Mouse (Mus musculus) G1E-ER4 (cell line): ENCODE results near the gene Apobr. TPM values are rescaled to one million over a fixed set of nuclear protein-coding genes. Genes with fewer than 3 reads are reported as not detected.

Experiments
- GATA1 ChIP-seq: IDR thresholded peaks from one replicate; pipeline ENCODE4 v1.8.0; 2012; ENCODE audit warnings: low read length, inconsistent platforms
- polyA plus RNA-seq: library from polyadenylated mRNA; stranded (reverse); fragments of >175 nt; gene quantifications from 2 replicates; pipeline ENCODE4 v1.2.3, GENCODE M21; 2012

Gene Apobr
- polyA plus RNA-seq, 1 experiment = 0.21 TPM

DNA sequence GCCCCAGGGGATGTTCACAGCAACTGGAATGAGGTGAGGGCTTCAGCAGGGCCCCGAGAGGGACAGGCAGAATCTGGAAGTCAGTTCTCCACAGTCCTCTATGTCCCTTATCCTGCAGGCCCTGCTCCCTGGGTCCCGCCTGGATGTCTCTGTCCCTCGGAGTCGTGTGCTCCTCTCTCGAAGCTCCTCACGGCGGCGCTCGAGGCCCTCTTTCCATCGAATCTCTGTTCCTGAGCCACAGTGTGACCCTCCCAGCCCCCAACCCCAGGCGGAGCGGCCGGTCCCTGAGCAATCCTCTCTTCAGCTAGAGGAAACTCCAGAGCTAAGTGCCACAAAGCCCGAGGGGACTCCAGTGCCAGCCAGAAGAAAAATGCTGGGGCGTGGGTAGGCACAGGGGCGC, 3.0 kb downstream of the Apobr start:
- TF ChIP-seq GATA1 = no peak

DNA sequence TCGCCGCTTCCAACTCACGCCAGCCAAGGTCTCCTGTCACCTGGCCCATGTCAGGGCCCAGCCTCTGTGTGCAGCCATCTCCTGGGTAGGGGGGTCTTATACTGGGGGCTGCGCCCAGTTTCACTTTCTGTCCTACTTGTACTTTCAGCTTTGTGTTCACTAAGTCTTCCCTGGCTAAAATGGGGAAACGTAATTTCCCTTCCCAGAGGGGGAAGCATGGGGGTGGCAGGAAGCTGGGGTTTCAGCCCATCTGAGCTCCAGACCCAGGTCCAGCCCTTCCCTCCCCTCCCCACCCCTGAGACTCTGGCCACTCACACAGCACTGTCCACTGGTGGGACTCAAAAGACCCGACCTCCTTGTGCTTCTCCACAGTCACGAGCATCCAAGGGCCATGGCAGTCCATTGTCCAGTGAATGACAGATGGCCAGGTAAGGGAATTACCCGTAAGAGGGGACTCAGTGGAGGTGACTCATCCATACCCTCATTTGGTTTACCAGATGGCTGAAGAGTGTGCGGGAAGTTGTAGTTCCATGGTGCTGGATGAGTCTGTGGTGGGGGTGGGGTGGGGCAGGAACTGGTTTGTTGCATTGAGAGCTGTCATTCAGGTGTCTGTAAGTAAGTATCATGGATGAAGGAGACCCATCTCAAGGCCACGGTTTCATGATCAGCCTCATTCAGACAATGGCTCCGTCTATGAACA, 10.3 kb downstream of the Apobr start, which contains the start of gene Il27:
Gene Il27 (minus strand): TSS at position 80 of the 700 bp plus-strand sequence.
- TF ChIP-seq GATA1 = no peak

DNA sequence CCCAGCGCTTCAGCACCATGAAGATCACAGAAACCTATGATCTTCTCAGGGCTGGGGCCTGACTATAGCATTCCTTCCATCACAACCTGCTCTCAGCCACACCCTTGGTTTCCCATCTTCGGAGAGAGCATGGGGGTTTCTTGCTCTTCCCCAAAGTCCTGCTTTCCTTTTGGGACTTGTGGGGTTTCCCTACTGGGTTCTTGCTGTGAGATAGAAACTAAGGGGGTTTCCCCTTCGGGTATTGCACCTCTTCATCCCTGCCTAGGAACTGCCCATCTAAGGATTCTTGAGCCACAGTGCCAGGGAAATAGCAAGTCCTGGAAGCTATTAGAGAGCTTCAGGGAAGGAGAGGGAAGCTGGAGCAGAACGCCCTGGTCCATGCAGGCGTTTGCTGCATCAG, 11.1 kb downstream of the Apobr start:
- no peak for TF ChIP-seq GATA1

DNA sequence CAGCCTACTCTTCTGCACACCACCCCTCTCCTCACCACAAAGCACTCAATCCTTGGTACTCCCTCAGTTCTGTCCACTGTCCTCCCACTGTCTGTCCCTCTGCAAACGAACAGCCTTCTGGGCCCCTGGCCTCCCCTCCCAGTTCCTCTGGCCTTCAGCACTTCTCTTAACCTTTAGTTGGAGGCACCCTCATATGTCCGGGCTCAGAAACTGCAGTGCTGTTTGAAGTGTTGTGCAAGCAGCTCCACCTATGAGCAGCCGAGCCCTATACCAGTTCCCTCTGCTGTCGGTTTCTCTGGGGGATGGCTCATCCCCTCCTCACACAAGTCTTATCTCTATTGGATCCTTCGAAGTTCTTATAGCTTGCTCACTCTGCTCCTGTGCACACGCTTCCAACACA, 11.7 kb downstream of the Apobr start:
- no peak for TF ChIP-seq GATA1

DNA sequence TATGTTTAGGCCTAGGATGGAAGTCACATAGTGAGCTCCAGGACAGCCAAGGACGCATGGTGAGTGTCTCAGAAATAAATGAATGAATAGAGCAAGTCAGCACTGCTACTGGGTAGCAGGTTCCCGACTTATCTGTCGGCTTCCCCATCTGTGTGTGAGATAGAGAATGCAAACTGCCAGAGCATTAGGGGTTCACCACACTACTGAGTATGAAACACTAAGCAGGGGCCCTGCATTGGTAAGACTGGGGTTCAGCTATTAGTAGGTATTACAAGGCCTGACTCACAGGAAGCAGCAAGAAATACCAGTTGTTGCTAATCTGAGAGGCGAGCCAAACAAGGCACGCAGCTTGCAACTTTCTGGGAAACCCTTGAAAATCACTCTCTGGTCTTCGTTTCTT, 14.2 kb downstream of the Apobr start:
- TF ChIP-seq GATA1 = no peak

DNA sequence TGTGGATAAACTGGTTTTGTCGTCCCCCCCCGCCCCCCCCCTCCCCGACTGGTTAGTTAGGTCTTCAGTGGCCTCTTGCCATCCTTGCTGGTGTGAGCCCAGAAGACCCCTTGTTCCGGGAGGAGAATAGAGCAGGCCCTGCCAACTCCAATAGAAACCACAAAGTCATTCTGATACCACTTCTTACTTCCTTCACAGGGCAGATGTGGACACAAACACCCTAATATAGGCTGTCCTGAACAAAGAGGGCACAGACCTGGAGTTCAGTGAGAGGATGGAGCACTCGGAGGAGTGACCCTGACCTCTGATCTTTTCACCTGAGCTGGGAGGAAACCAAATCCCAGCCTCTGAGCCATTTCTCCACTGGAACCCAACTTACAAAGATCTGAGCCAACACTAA, 17.2 kb downstream of the Apobr start:
- no peak for TF ChIP-seq GATA1

DNA sequence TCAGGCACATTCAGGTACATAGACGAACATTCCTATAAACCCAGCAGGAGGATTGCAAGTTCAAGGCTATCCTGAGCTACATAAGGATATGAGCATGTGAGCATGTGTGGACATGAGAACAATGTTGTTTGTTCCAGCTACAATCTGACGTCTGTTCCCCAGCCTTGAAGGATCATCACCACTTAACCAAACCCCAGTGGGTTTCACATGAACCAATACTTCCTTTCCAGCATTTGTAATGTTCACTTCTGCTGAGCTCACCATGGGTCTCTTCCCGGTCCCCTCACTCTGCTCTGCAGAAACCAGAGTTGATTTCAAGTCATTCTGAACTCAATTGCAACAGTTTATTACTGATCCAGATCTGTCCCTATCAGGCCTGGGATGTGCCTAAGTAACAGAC, 17.9 kb downstream of the Apobr start:
- TF ChIP-seq GATA1 = no peak

DNA sequence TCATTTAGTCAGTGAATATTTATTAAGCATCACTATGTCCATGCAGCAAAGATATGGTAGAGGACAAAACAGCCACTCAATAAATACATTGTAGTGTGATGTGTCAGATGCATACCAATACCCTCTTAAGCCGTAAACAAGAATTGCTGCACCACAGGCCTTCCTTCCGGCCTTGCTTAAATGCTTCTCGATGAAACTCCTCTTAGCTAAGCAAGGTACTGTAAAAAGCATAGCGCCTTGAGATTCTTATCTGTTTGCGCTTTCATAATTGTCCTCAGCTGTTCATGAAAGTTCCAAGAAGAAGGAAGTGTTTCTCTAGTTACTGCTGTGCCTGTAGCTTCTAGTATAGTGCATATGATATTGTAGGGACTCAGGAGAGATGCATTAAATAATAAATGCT, 21.9 kb downstream of the Apobr start:
- TF ChIP-seq GATA1 = no peak

DNA sequence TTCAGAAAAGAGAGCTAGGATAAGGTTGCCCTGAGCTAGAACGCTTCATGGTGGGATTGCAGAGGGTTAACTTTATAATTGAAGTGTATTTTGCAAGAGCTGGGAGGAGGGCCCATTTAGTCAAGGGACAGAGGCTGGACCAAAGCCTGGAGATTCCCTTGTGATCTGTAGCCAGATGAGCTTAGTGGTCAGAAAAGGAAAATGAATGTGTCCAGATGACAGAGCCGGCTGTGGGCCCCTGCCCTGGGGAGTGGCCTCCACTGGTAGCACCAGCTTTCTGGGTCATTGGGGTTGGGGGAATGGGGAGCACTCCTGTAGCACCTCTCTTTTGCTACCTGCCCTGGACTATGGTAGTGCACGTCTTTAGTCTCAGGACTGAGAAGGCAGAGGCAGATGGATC, 22.3 kb downstream of the Apobr start:
- no peak for TF ChIP-seq GATA1

DNA sequence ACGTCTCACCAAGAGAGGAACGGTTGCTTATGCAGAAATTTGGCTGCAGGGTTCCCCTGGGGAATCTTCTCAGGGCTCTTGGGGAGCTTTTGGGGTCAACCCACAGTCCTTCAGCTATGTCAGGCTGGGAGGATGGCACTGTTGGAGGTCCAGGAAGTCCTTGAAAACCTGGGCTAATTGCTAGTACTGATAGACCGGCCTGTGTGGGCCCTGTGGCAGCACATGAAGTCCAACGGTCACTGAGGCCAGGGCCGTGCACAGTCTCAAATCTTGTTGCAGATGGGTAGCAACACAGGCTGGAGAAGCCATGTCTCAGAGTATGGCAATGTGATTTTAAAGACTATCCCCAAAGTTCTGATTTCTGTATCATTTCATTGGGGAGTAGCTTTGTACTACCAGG, 23.1 kb downstream of the Apobr start:
- no peak for TF ChIP-seq GATA1

DNA sequence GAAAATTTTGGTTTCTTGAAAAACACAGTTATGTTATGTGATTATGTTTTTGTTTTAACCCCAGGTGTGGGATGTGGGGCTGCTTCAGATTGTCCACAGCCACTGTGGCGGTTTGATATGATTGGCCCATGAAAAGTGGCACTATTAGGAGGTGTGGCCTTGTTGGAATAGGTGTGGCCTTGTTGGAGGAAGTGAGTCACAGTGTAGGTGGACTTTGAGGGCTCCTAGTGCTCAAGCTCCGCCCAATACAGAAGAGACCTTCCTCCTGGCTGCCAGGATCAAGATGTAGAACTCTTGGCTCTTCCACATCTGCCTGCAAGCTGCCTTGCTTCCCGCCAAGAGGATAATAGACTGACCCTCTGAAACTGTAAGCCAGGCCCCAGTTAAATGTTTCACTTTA, 28.0 kb downstream of the Apobr start:
- no peak for TF ChIP-seq GATA1

DNA sequence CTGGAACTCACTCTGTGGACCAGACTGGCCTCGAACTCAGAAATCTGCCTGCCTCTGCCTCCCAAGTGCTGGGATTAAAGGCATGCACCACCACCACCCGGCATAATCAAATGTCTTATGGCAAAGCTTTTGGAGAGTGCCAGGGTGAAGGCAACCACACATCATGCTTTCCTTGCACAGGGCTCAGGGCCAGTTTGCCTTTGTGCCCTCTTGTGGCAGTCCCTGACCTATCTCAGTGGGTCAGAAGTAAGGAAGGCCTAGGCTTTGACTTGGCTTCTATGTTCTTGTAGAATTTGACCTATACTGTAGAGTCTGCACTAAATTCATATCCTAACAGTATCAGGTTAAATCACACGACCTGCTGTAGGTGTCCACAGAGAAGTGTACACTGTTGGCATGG, 32.0 kb downstream of the Apobr start:
- TF ChIP-seq GATA1 = no peak

DNA sequence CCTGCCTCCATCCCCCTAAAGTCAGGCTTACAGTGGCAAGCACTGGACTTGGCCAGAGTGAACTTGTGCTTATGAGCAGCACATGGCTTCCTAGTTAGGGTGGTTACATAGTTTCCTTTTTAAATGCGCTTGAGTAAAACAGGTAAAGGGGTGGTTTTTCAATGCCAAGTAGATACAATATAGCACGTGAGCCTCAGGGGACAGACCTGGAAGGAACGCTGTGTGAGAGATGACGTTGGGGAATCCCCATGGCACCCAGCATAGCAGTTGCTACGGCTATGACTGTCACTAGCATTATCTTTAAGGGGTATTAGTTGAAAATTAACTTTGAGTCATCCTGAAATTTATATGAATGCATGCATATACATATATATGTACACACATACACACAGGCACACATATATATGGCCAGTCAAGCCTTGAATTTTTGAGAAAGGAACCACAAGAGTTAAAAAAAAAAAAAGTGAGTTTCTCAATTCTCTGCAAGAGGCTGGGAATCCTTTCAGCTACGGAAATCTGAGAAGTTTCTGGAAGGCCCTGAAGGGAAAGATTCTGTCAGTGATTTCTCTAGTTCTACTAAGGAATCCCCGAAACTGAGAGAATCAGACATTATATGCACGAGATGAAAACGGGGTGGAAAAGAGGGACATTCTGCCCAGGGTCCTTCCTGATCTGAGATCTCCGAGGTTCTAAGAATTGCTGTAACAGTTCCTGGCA, 35.0 kb downstream of the Apobr start:
- no peak for TF ChIP-seq GATA1

DNA sequence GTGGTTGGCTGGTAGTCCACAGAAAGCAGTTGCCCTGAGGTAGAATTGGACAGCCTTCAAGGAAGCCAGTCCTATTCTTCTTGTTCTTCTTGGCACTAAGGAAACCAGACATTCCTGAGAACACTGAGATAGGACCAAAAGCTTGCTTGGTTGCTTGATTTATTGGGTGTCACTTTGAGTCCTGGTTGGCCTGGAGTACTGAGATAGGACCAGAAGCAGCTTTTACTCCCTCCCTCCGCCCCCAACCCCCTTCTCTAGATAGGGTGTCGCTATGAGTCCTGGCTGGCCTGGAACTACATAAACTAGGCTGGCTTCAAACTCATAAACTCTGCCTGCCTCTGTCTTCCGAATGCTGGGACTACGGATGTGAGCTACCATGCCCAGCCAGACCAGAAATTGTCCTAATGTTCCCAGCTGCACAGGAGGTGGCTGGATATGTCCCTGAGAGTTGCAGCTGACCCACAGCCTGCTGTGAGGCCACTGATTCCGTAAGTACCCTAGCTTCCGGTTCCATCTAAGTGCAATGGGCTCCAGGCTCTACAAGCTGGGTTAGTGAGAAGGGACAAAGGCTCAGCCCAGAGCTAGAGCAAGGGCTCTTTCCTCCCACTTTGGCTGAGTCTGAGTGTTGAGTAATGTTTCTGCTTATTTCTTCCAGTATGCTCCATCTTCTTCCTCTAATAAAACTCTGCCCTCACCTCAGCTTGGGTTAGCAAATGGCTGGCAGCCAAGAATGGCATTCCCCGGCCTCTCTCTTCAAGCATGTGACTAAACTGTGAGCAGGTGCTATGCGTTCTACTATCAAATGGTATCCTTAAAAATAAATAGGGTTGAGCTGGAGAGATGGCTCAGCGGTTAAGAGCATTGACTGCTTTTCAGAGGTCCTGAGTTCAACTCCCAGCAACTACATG, 37.0 kb downstream of the Apobr start:
- TF ChIP-seq GATA1 = peak; percentile 26

DNA sequence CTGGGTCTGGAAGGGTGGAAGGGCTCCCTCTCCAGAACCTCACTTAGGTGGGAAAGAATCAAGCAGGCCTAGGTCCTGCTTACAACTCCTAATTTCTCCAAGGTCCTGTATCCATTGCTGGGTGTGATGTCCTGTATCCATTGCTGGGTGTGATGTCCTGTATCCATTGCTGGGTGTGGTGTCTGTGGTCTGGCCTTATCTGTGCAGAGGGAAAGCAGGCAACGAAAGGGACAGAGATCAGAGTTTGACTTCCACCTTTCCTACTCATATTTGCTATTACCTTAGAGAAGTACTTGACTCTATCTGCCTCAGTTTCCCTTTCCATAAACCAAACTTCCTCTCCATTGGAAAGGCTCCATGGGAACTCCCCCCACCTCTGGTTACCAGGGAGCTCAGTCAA, 38.6 kb downstream of the Apobr start:
- TF ChIP-seq GATA1 = peak; percentile 15

DNA sequence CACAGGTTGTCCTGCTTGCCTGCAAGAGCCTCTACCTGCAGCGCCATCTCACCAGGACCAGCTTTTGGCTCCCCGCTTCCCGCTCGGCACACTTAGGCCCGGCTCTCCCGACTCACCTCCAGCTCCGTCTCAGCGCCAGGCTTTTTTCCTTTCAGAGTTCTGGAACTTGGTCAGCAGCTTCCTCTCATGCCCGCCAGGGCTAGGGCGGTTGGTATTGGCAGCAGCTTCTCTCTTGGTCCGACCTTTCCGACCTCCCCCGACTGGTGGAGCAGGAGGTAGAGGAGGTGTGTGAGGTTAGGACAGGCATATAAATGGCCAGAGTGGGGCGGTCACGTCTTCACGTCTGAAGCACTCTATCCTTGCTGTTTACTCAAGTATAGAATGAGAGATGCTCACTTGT, 40.0 kb downstream of the Apobr start:
- no peak for TF ChIP-seq GATA1
